ENCODE assay signal across 9 mouse cellular contexts in genomic region chr3:94482764-94483385, GRCm38 (mm10). TPM values are rescaled to one million over a fixed set of nuclear protein-coding genes. Genes with fewer than 3 reads are reported as not detected.
DNase-seq lines count a peak whose midpoint lies in the region; ATAC-seq and TF ChIP-seq lines count a peak whose summit lies in the region.
"Had no signal": no experiment of that assay in that cellular context is flagged by ENCODE, and none has a peak within 500 bp of the region (broad histone marks: within the 10 kb centered on the region; RNA-seq: fewer than 3 reads in every experiment).

No protein-coding gene starts in this region.

- no peak overlapping the region for H3K4me3 ChIP-seq in intestine, embryonic 16.5 days (ENCODE audit: low read length)
- no peak overlapping the region for H3K4me3 ChIP-seq in intestine, embryonic 15.5 days (replicated peaks)
- no peak overlapping the region for H3K4me3 ChIP-seq in hindbrain, postnatal 0 days (ENCODE audit: low read length)
- H3K4me3 ChIP-seq: heart, embryonic 15.5 days had no signal

- ATAC-seq in intestine, embryonic 16.5 days = peak; percentile 26; the same call in 1 of the 2 replicates
- no peak for ATAC-seq in intestine, embryonic 15.5 days
- no peak for ATAC-seq in hindbrain, postnatal 0 days
- ATAC-seq in monocyte, adult 5-6 weeks (replicated peaks; ENCODE audit: insufficient number of reproducible peaks, low FRiP score, low TSS enrichment, poor library complexity, severe bottlenecking) = peak; percentile 88

- DNase-seq in adrenal gland, postnatal 14 days = peak; percentile 62
- no peak for DNase-seq in hindbrain, postnatal 0 days (ENCODE audit: low spot score)
- no peak for DNase-seq in thymus, postnatal 4 days
- no peak for DNase-seq in layer of hippocampus, adult 11-12 months (ENCODE audit: low spot score)
- no peak for DNase-seq in layer of hippocampus, postnatal 10 days (ENCODE audit: low spot score in 2 of 2)

- H3K4me1 ChIP-seq in intestine, embryonic 16.5 days (ENCODE audit: control insufficient read depth, insufficient read depth, low read length) = peaks cover 4% of the 10 kb centered on the region; the same call in 1 of the 2 replicates
- H3K4me1 ChIP-seq in intestine, embryonic 15.5 days (replicated peaks) = 0 out of 2 replicates have a peak, but pooled peaks cover 4% of the 10 kb centered on the region
- H3K4me1 ChIP-seq in hindbrain, postnatal 0 days (ENCODE audit: insufficient read depth, low read length) = peaks cover 32% of the 10 kb centered on the region

- no peaks in the 10 kb centered on the region for H3K36me3 ChIP-seq in intestine, embryonic 16.5 days (ENCODE audit: control insufficient read depth, insufficient read depth, low read length)
- no peaks in the 10 kb centered on the region for H3K36me3 ChIP-seq in intestine, embryonic 15.5 days
- H3K36me3 ChIP-seq in hindbrain, postnatal 0 days (ENCODE audit: insufficient read depth, low read length) = peaks cover 13% of the 10 kb centered on the region; the same call in 1 of the 2 replicates
- H3K36me3 ChIP-seq: heart, embryonic 15.5 days had no signal

- H3K27ac ChIP-seq in intestine, embryonic 16.5 days (ENCODE audit: low read length) = no peak overlapping the region
- no peak overlapping the region for H3K27ac ChIP-seq in intestine, embryonic 15.5 days
- H3K27ac ChIP-seq in hindbrain, postnatal 0 days = peak overlapping the region; percentile 26
- H3K27ac ChIP-seq: heart, embryonic 15.5 days had no signal

- no peak overlapping the region for H3K4me2 ChIP-seq in intestine, embryonic 16.5 days (ENCODE audit: low read depth, low read length)
- H3K4me2 ChIP-seq in intestine, embryonic 15.5 days (replicated peaks) = no peak overlapping the region
- no peak overlapping the region for H3K4me2 ChIP-seq in hindbrain, postnatal 0 days (ENCODE audit: low read depth, low read length)
- H3K4me2 ChIP-seq: heart, embryonic 15.5 days had no signal

- no peaks in the 10 kb centered on the region; the same call in 1 of the 2 replicates for H3K27me3 ChIP-seq in intestine, embryonic 16.5 days (replicated peaks; ENCODE audit: control insufficient read depth, insufficient read depth, low read length)
- no peaks in the 10 kb centered on the region; the same call in 1 of the 2 replicates for H3K27me3 ChIP-seq in intestine, embryonic 15.5 days (replicated peaks)
- no peaks in the 10 kb centered on the region for H3K27me3 ChIP-seq in hindbrain, postnatal 0 days (ENCODE audit: insufficient read depth, low read length)

- no peak for TF ChIP-seq CTCF in hindbrain, postnatal 0 days (IDR thresholded peaks at IDR 0.05; ENCODE audit: low read depth)

- no peak overlapping the region for H3K9ac ChIP-seq in intestine, embryonic 16.5 days (ENCODE audit: low read depth, low read length)
- H3K9ac ChIP-seq in intestine, embryonic 15.5 days = no peak overlapping the region
- no peak overlapping the region for H3K9ac ChIP-seq in hindbrain, postnatal 0 days (replicated peaks; ENCODE audit: low read length)
- H3K9ac ChIP-seq: heart, embryonic 15.5 days had no signal

- WGBS in intestine, embryonic 16.5 days = 82% methylated on average over 17 of the region's 17 CpGs
- WGBS in intestine, embryonic 15.5 days = 80% methylated on average over 17 of the region's 17 CpGs
- WGBS in hindbrain, postnatal 0 days = 78% methylated on average over 17 of the region's 17 CpGs

- H3K9me3 ChIP-seq in intestine, embryonic 16.5 days (ENCODE audit: control insufficient read depth, low read length) = no peaks in the 10 kb centered on the region
- no peaks in the 10 kb centered on the region for H3K9me3 ChIP-seq in intestine, embryonic 15.5 days
- H3K9me3 ChIP-seq in hindbrain, postnatal 0 days (ENCODE audit: low read length) = no peaks in the 10 kb centered on the region
- H3K9me3 ChIP-seq: heart, embryonic 15.5 days had no signal

RNA-seq across cellular contexts. Expression of gene Riiad1, which starts 2.7 kb away (rescaled TPM):
- 5.4 TPM in 2 replicates for polyA plus RNA-seq in intestine, embryonic 16.5 days (2015; fragmentation: Nextera tagmentation; extraction: Ambion mirVana)
- polyA plus RNA-seq in intestine, embryonic 15.5 days (2015; fragmentation: Nextera tagmentation; extraction: Ambion mirVana) = 5.5 and 5.6 TPM in 2 replicates
- 4.0 and 4.4 TPM in 2 replicates for total RNA-seq in adrenal gland, postnatal 14 days (2021)
- 2.3 and 4.1 TPM in 2 replicates for total RNA-seq in hindbrain, postnatal 0 days (2014; rRNA removed)
- polyA plus RNA-seq in hindbrain, postnatal 0 days (2015; fragmentation: Nextera tagmentation; extraction: Ambion mirVana) = 15.7 and 18.3 TPM in 2 replicates
- total RNA-seq in monocyte, adult 5-6 weeks (2017) = 1.8 to 2.2 TPM in 2 of 3 replicates, not detected in the other
- 1 to 10 TPM; 5.7 to 8.8 TPM for total RNA-seq in layer of hippocampus, postnatal 10 days (2021)

RNA-seq across cellular contexts. Expression of gene Celf3, which starts 4.8 kb away (rescaled TPM):
- 18.8 and 24.1 TPM in 2 replicates for polyA plus RNA-seq in intestine, embryonic 16.5 days (2015; fragmentation: Nextera tagmentation; extraction: Ambion mirVana)
- 26.0 and 28.1 TPM in 2 replicates for polyA plus RNA-seq in intestine, embryonic 15.5 days (2015; fragmentation: Nextera tagmentation; extraction: Ambion mirVana)
- total RNA-seq in adrenal gland, postnatal 14 days (2021) = 21.8 and 28.1 TPM in 2 replicates
- total RNA-seq in hindbrain, postnatal 0 days (2014; rRNA removed) = 156 and 184 TPM in 2 replicates
- 158 and 171 TPM in 2 replicates for polyA plus RNA-seq in hindbrain, postnatal 0 days (2015; fragmentation: Nextera tagmentation; extraction: Ambion mirVana)
- total RNA-seq in monocyte, adult 5-6 weeks (2017) = 0.19 TPM in 1 of 3 replicates, not detected in the others
- 100 to 1,000 TPM; 222 to 249 TPM for total RNA-seq in layer of hippocampus, postnatal 10 days (2021)

RNA-seq across cellular contexts. Expression of gene Oaz3, which starts 39.2 kb away (rescaled TPM):
- 0.17 and 0.23 TPM in 2 replicates for polyA plus RNA-seq in intestine, embryonic 16.5 days (2015; fragmentation: Nextera tagmentation; extraction: Ambion mirVana)
- polyA plus RNA-seq in intestine, embryonic 15.5 days (2015; fragmentation: Nextera tagmentation; extraction: Ambion mirVana) = 0.36 and 0.48 TPM in 2 replicates
- total RNA-seq in adrenal gland, postnatal 14 days (2021) = not detected in 2 replicates
- total RNA-seq in hindbrain, postnatal 0 days (2014; rRNA removed) = not detected in 2 replicates
- polyA plus RNA-seq in hindbrain, postnatal 0 days (2015; fragmentation: Nextera tagmentation; extraction: Ambion mirVana) = 0.60 and 1.2 TPM in 2 replicates
- total RNA-seq in monocyte, adult 5-6 weeks (2017) = 0.43 TPM in 1 of 3 replicates, not detected in the others
- total RNA-seq in layer of hippocampus, postnatal 10 days (2021) = not detected

RNA-seq across cellular contexts. Expression of gene Mrpl9, which starts 39.8 kb away (rescaled TPM):
- 68.1 and 77.6 TPM in 2 replicates for polyA plus RNA-seq in intestine, embryonic 16.5 days (2015; fragmentation: Nextera tagmentation; extraction: Ambion mirVana)
- 69.3 TPM in 2 replicates for polyA plus RNA-seq in intestine, embryonic 15.5 days (2015; fragmentation: Nextera tagmentation; extraction: Ambion mirVana)
- total RNA-seq in adrenal gland, postnatal 14 days (2021) = 87.6 and 87.8 TPM in 2 replicates
- 45.8 and 49.2 TPM in 2 replicates for total RNA-seq in hindbrain, postnatal 0 days (2014; rRNA removed)
- polyA plus RNA-seq in hindbrain, postnatal 0 days (2015; fragmentation: Nextera tagmentation; extraction: Ambion mirVana) = 61.7 and 63.8 TPM in 2 replicates
- total RNA-seq in monocyte, adult 5-6 weeks (2017) = 54.6 to 77.8 TPM (median 70.4 TPM) in 3 replicates
- 10 to 100 TPM; 45.3 to 48.8 TPM for total RNA-seq in layer of hippocampus, postnatal 10 days (2021)

Comparison
In these comparisons a context has a peak if more than half of its experiments do, and no peak if none do; other contexts are left out.
1. ATAC-seq: peak in intestine, embryonic 16.5 days (single experiment) and monocyte, adult 5-6 weeks (single experiment); none in intestine, embryonic 15.5 days (single experiment) and hindbrain, postnatal 0 days (single experiment).
2. RNA of gene Celf3, which starts 4.8 kb away (total RNA-seq): 222 to 249 TPM in layer of hippocampus, postnatal 10 days, 156 to 184 TPM in hindbrain, postnatal 0 days and 21.8 to 28.1 TPM in adrenal gland, postnatal 14 days; 0.19 TPM in monocyte, adult 5-6 weeks; every median in the first group is over 10 times any median in the second.